Mouse (Mus musculus): ENCODE data around the gene Fblim1.

Fblim1 gene

GRCm38 (mm10) chr4:141624983-141625773 is 19.3 kb upstream of the Fblim1 start:
- peak in 1 of 2 experiments; percentile 21 for DNase-seq (ENCODE audit: low spot score in 2 of 2)

DNA sequence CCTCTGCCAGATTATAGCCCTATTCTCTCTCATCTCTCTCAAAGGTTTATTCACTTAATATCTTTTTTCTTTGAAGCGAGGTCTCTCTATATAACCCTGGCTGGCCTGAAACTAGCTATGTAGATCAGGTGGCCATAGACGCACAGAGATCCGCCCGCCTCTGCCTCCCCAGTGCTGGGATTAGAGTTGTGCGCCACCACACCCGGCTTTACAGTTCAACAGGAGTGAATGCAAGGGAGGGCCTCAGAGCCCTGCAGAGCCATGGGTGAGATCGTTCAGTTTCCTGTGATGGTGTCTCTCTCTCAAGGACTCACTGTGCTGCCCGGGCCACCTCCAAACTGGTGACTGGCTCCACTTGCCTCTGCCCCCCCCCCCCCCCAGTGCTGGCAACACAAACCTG is 18.2 kb upstream of the Fblim1 start:
- no peak for DNase-seq (ENCODE audit: low spot score in 2 of 2)

GRCm38 (mm10) chr4:141623666-141624065 is 17.8 kb upstream of the Fblim1 start, which contains the start of gene Slc25a34:
Gene Slc25a34, minus strand, starts transcription at chr4:141623821.
- peak in 1 of 2 experiments; percentile 31 for DNase-seq (ENCODE audit: low spot score in 2 of 2)

DNA sequence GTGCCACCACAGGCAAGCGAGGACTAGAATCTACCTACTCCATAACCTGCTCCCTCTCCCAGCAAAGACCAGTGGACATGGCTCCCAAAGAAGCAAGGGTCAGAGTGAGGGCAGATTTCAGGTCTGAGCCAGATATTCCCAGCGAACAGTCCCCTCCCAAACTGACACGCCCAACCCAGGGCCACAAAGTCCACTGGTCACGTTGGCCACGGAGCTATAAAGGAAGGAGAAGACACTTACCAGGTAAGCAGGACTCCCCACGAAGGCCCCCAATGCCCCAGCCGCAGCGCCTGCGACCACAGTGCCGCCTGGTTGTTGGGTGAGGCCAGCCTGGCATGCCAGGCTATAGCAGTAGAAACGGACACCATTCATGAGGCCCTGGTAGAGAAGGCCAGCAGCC is 17.1 kb upstream of the Fblim1 start:
- no peak for DNase-seq (ENCODE audit: low spot score in 2 of 2)

DNA sequence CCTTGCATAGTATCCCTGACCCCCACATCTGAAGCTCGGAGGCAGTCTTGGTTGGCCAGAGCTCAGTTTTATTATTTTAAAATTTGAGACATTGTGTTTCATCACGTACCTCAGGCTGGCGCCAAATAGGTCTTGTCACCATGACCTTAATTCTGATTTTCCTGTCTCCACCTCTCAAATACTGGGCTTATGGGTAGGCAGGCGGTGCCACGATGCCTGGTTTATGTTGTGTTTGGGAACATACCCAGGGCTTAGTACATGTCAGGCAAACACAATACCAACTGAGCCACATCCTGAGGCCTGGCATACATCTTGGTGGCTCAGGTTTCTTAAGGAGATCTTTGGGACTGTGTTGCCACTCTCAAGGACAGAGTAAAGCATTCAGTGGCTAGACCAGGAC is 16.7 kb upstream of the Fblim1 start:
- no peak for DNase-seq (ENCODE audit: low spot score in 2 of 2)

DNA sequence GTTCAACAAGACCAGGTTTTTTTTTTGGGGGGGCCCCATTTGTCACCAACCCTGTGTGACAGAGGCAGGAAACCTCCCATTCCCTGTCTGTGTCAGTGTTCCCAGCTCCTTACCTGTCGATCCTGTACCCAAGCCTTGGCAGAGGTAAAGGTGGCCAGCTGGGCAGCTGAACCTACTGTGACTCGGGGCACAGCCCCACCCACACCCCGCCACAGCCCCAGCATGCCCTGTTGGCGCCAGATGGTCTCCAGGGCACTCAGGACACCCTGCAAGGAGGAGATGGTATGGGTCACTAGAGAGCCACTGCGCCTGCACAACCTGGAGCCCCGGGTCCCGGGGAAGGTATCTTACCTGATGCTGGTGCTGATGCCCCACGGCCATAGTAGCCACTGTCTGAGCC is 16.2 kb upstream of the Fblim1 start:
- no peak for DNase-seq (ENCODE audit: low spot score in 2 of 2)

DNA sequence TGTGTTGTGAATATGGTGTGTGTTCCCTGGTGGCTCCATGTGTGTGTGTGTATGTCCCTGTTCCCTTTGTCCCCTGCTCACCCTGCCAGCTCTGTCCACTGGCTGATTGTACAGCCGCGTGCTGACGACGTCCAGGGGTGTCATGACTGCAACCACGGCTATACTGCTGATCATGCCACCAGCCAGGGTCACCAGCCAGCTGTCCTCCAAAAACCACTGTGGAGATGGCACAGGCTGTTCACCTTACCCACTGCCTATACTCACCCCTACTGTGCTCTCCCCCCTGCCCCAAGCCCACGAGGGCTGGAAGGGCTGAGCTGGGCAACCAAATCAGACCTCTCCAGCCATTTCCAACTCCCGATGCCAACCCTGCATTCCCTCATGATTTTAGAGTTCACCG is 15.4 kb upstream of the Fblim1 start:
- DNase-seq (ENCODE audit: low spot score in 2 of 2): no peak

DNA sequence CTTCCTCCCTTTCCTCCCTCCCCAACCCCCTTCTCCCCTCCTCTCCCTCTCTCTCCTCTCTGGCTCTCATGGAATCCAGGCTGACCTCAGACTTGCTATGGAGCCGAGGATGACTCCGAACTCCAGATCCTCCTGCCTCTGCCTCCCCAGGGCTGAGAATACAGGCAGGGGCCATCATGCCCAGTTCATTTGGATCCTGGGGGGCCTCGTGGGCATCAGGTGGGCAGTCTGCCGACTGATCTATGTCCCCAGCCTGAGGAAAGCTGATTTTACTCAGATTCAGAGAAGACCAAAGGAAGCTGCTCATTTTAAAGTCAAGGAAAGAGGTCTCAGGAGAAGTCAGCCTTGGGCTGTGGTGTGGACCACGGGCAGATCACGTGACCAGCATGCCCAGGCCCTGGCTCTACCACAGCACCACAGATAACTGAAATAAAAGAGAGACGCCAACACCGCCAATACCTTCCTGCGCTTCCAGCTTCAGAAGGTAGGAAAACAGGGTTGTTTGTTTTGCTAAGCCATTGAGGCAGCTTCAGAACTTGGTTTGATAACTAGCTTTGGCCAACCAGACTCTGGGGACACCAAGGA is 13.5 kb upstream of the Fblim1 start:
- DNase-seq (ENCODE audit: low spot score in 2 of 2): no peak

DNA sequence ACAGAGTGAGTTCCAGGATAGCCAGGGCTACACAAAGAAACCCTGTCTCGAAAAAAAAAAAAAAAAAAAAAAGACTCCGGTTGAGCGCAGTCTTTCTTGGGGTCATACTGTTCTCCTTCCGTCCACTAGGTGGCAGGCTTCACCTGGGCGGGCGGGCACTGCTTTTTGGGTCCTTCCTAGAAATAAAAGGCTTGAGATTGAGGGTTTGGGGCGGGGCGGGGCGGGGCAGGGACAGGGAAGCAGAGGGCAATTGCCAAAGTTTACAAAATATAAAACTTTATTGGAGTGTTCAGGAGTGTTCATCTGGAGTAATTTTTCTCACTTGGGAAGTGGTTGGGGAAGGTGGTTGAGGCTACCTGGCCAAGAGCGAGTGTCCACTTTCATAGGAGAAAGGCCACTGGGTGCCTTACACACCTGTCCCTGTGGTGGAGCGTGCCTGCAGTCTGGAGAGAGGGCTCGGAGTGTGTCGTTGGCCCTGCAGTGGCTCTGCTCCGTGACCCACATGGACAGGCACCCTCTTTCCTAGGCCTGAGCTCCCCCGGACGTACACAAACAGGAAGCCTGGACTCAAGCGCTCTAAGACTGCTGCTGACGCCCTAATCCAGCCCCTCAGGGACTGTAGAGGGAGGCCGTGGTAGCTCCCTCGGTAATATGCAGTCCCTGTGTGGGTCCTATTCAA is 12.8 kb upstream of the Fblim1 start, which contains the start of gene Tmem82:
TSS of gene Tmem82 (minus strand) at position 69 of the 679 bp plus-strand sequence.
- peak in 1 of 2 experiments; percentile 40 for DNase-seq (ENCODE audit: low spot score in 2 of 2)

DNA sequence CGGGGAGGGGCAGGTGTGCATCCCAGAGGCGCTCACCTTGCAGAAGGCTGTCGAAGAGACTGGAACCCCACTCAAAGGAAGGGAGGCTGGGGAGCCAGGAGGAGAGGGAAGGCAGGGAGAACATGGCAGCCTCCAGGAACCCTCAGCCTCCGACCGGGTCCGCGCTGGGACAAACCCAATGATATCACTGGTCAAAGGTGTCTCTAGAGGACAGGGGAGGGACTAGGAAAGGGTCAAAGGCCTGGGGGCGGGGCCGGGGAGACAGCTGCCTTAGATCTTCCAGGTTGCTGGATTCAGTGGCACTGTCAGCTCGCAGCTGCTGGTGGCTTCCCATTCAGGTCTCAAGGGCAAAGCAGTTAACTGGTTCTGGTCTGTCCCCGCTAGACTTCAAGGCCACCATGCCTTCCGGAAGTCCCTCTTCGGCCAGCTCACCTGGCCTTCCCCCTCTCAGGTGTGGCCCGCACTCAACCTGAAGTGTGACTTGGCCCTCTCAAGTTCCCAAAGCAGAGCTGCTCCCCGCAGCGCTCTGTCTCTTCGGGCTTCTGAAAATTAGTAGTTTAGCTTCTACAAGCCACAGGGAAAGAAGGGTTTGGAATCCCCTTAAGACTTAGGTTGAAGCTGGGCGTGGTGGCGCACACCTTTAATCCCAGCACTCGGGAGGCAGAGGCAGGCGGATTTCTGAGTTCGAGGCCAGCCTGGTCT is 12.1 kb upstream of the Fblim1 start:
- DNase-seq (ENCODE audit: low spot score in 2 of 2): no peak

GRCm38 (mm10) chr4:141617299-141617698 is 11.4 kb upstream of the Fblim1 start:
- peak in 1 of 2 experiments; percentile 36 for DNase-seq (ENCODE audit: low spot score in 2 of 2)

- no peak for DNase-seq (ENCODE audit: low spot score in 2 of 2)
Observed at GRCm38 (mm10) chr4:141616811-141617210, 10.9 kb upstream of the Fblim1 start.

DNA sequence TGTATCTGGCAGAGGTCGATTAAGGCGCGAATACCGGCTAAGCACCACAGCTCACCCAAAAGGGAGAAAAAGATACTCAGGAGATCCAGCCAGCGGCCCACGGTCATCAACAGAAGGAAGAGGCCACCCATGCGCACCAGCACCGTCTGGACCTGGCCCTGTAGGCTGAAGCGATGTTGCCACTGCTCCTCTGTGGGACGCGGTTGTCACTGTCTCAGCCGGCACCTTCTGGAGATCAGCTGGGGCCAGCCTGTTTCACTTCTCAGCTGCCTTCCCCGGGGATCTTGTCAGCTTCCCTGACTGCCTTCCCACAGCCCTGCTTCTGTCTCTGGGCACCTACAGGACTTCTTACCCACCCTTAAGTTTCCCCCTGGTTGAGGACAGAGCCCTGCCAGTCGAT is 9.1 kb upstream of the Fblim1 start:
- no peak for DNase-seq (ENCODE audit: low spot score in 2 of 2)

DNA sequence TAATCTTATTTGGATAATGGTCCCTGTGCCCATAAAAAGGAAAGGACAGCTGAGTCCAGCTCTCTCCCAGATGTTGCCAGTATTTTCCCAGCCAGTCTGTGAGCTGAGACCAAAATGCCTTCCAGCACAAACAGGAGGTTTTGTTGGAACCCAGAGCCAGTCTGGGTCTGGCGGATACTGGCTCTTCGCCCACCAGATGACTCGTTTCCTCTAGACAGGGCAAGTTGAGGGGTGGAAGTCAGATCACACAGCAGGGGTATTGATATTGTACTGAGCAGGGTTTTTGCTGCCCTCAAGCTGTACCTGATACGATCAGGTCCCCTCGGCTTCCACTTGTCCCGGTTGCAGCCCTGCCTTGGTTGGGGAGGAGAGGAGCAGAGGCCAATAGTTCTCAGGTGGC is 3.6 kb upstream of the Fblim1 start:
- DNase-seq (ENCODE audit: low spot score in 2 of 2): no peak

- DNase-seq (ENCODE audit: low spot score in 2 of 2): no peak
Observed at GRCm38 (mm10) chr4:141605421-141605820, 475 bp downstream of the Fblim1 start.

DNA sequence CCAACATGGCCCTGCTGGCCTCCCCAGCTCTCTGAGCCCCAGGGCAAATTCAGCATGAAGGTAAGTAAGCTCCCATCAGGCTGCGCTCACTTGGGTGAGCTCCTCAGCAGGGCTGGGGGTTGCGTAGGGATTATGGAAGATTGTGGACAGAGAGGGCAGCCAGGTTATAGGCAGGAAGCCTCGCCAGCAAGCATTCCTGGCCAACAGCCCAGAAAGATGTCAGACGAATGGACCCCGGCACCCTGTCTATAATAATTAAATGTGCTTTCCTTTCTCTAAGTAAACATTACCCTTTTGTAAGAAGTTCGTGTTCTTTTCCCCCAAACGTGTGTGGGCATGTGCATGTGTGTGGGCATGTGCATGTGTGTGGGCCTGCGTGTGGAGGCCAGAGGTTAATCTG is 1.4 kb downstream of the Fblim1 start:
- DNase-seq (ENCODE audit: low spot score in 2 of 2): no peak

GRCm38 (mm10) chr4:141603921-141604320 is 2.0 kb downstream of the Fblim1 start:
- no peak for DNase-seq (ENCODE audit: low spot score in 2 of 2)

- no peak for DNase-seq (ENCODE audit: low spot score in 2 of 2)
Observed at GRCm38 (mm10) chr4:141602523-141603223, 3.2 kb downstream of the Fblim1 start.

GRCm38 (mm10) chr4:141601148-141601862 is 4.6 kb downstream of the Fblim1 start:
- no peak for DNase-seq (ENCODE audit: low spot score in 2 of 2)

DNA sequence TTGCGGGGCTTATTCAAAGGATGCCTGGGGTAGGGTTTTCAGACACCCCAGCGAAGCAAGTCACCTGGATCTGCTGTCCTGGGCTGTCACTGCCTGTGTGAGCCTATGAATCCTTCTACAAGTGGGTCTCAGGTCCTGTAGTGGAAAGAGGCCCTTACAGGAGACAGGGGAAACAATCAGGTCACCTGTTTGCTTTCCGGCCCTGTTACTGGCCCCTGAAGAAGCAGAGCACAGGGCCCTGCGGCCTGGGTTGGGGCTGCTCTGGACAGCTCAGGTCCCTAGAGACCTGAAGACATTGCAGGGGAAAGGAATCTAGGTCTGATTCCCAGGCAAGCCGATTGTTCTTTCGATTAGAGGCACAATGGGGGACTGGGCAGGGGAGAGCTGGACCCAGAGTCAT is 5.5 kb downstream of the Fblim1 start:
- no peak for DNase-seq (ENCODE audit: low spot score in 2 of 2)

All from frontal cortex, postnatal 36 days (tissue).